Mouse (Mus musculus) central nervous system, embryonic 18 days (tissue): Measurements from ENCODE around the gene Pde6h. TPM values are rescaled to one million over a fixed set of nuclear protein-coding genes. Genes with fewer than 3 reads are reported as not detected.

ENCODE experiments used
- polyA plus RNA-seq: library from polyadenylated mRNA; depleted of rRNA; stranded (reverse); fragments of >200 nt; gene quantifications from 2 replicates; pipeline ENCODE4 v1.2.3, GENCODE M21; 2012; rRNA removed

Pde6h gene
- 0.25 and 1.2 TPM in 2 replicates for polyA plus RNA-seq

GRCm38 (mm10) chr6:136923532-136923931 is at the start of gene Pde6h:
TSS of gene Pde6h (plus strand) at chr6:136923832.

GRCm38 (mm10) chr6:136875670-136876069 is 48.0 kb upstream of the Pde6h start, which contains the start of gene Mgp:
TSS of gene Mgp (minus strand) at chr6:136875823.

GRCm38 (mm10) chr6:136922080-136922479 is 1.6 kb upstream of the Pde6h start, which contains the start of gene Erp27:
TSS of gene Erp27 (minus strand) at chr6:136922180.

GRCm38 (mm10) chr6:136941051-136942021 is 17.7 kb downstream of the Pde6h start, which contains the start of gene Arhgdib:
TSS of gene Arhgdib (minus strand) at chr6:136941899.

Other genes with a start within 250 kb of the Pde6h start
- 0.30 and 0.37 TPM in 2 replicates for gene Gucy2c, start 142.1 kb upstream of the Pde6h start, polyA plus RNA-seq
- gene Hist4h4, start 119.4 kb upstream of the Pde6h start, polyA plus RNA-seq: 0.60 and 0.75 TPM in 2 replicates
- gene H2afj, start 115.6 kb upstream of the Pde6h start, polyA plus RNA-seq: 73.2 and 75.6 TPM in 2 replicates
- 0.59 and 1.1 TPM in 2 replicates for gene BC049715, start 96.2 kb upstream of the Pde6h start, polyA plus RNA-seq
- gene Wbp11, start 95.6 kb upstream of the Pde6h start, polyA plus RNA-seq: 43.1 and 52.5 TPM in 2 replicates
- gene Smco3, start 88.4 kb upstream of the Pde6h start, polyA plus RNA-seq: 1.1 and 1.7 TPM in 2 replicates
- 0.06 and 0.24 TPM in 2 replicates for gene Art4, start 66.1 kb upstream of the Pde6h start, polyA plus RNA-seq
- gene Mgp, start 48.0 kb upstream of the Pde6h start, polyA plus RNA-seq: 38.6 and 79.1 TPM in 2 replicates
- 0.35 and 0.53 TPM in 2 replicates for gene Erp27, start 1.7 kb upstream of the Pde6h start, polyA plus RNA-seq
- gene Arhgdib, start 18.1 kb downstream of the Pde6h start, polyA plus RNA-seq: 22.5 and 30.8 TPM in 2 replicates
- 7.5 and 8.5 TPM in 2 replicates for gene Rerg, start 246.7 kb downstream of the Pde6h start, polyA plus RNA-seq